Mouse (Mus musculus) thymus, adult 2 months (tissue): Measurements from ENCODE around the gene Prkd3.

ENCODE experiments used
- CTCF ChIP-seq: fragments of 200-500 bp; IDR thresholded peaks from 2 replicates; pipeline ENCODE4 v1.5.1; 2012; ENCODE audit warnings: mild to moderate bottlenecking, control low read depth, low read length, moderate library complexity, borderline replicate concordance; ENCODE audit not compliant: control insufficient read depth, poor library complexity, insufficient read depth; ENCODE audit errors: extremely low read depth
- POLR2A ChIP-seq: fragments of 200-500 bp; IDR thresholded peaks from 2 replicates; pipeline ENCODE4 v1.6.1; 2012; ENCODE audit warnings: mild to moderate bottlenecking, low read length, control low read depth, moderate library complexity; ENCODE audit not compliant: control insufficient read depth, poor library complexity, insufficient read depth; ENCODE audit errors: extremely low read depth

- no peak for TF ChIP-seq CTCF
- no peak for TF ChIP-seq POLR2A
Observed at GRCm38 (mm10) chr17:79058271-79058670, 37.7 kb upstream of the Prkd3 start.
